Mouse (Mus musculus) heart, adult 2 months (tissue): Measurements from ENCODE around the gene Inhbb.

ENCODE experiments used
- CTCF ChIP-seq: fragments of 200-600 bp; IDR thresholded peaks from 2 replicates; pipeline ENCODE4 v1.8.1; 2022; ENCODE audit warnings: antibody characterized with exemption, mild to moderate bottlenecking, moderate library complexity
- POLR2A ChIP-seq: fragments of 200-500 bp; IDR thresholded peaks from 2 replicates; pipeline ENCODE4 v1.6.1; 2011; ENCODE audit warnings: mild to moderate bottlenecking, low read depth, low read length, control low read depth; ENCODE audit not compliant: insufficient read depth

- TF ChIP-seq CTCF (peak; percentile 80), POLR2A (no peak)
Measured at GRCm38 (mm10) chr1:119463386-119463785, 41.3 kb upstream of the Inhbb start.
